Mouse (Mus musculus) olfactory bulb, adult 2 months (tissue): ENCODE measurements at regions not wholly inside any gene's neighbourhood (a gene's known extent, or its start where the extent isn't known, plus 50 kb on each side); places are given as distances from the start of the nearest gene placed in this dataset.

Experiments used
- CTCF ChIP-seq: fragments of 200-500 bp; IDR thresholded peaks from 2 replicates; pipeline ENCODE4 v1.5.1; 2012; ENCODE audit warnings: low read depth, mild to moderate bottlenecking, low read length, moderate library complexity; ENCODE audit not compliant: insufficient read depth
- POLR2A ChIP-seq: fragments of 200-500 bp; IDR thresholded peaks from 2 replicates; pipeline ENCODE4 v1.6.1; 2012; ENCODE audit warnings: mild to moderate bottlenecking, low read depth, low read length, moderate library complexity; ENCODE audit not compliant: insufficient read depth

DNA sequence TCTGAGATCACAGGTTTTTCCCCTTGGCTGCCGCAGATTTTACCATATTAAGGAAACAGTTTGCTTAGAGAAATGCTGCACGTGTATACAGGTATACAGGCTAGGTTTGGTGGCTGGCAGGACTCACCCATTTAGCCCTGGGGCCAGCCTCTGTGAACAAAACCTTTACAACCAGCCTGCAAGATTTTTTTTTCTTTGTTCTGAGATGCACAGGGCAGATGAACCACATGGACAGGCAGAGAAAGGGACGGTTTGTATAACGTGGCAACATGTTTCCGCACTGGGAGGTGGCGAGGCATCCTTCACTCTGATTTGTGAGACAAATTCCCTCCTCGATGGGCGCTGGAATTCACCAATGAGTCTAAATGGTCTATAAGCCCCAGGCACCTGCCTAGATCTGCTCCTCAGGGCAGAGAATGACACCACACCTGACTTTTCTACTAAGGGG lies 66.1 kb upstream of the Lyplal1 start:
- TF ChIP-seq CTCF: no peak
- no peak for TF ChIP-seq POLR2A
